Mouse (Mus musculus) liver, embryonic 15.5 days (tissue): ENCODE data around the gene Trmt1. TPM values are rescaled to one million over a fixed set of nuclear protein-coding genes. Genes with fewer than 3 reads are reported as not detected.

Source experiments
- ATAC-seq: fragments of 200-750 bp; cut with Nextera tagmentation; 2 replicates; pipeline ENCODE4 v1.8.0; 2017; ENCODE audit warnings: moderate number of reproducible peaks, mild to moderate bottlenecking, moderate library complexity; ENCODE audit not compliant: insufficient read depth
- H3K27ac ChIP-seq: fragments of 300-500 bp; sonication (generic); replicated peaks from 2 replicates; pipeline ENCODE4 v1.5.1; 2015; ENCODE audit warnings: mild to moderate bottlenecking, inconsistent platforms
- H3K27me3 ChIP-seq: fragments of 300-500 bp; sonication (generic); 2 replicates; pipeline ENCODE4 v1.6.1; 2015; ENCODE audit warnings: mild to moderate bottlenecking, inconsistent platforms
- H3K36me3 ChIP-seq: fragments of 300-500 bp; sonication (generic); replicated peaks from 2 replicates; pipeline ENCODE4 v1.6.1; 2015; ENCODE audit warnings: moderate library complexity, mild to moderate bottlenecking, inconsistent platforms
- H3K4me1 ChIP-seq: fragments of 300-500 bp; sonication (generic); replicated peaks from 2 replicates; pipeline ENCODE4 v1.6.1; 2015; ENCODE audit warnings: inconsistent platforms
- H3K4me2 ChIP-seq: fragments of 300-500 bp; sonication (generic); 2 replicates; pipeline ENCODE4 v1.6.1; 2015; ENCODE audit warnings: moderate library complexity, mild to moderate bottlenecking, inconsistent platforms
- H3K4me3 ChIP-seq: fragments of 300-500 bp; sonication (generic); replicated peaks from 2 replicates; pipeline ENCODE4 v1.5.1; 2015; ENCODE audit warnings: mild to moderate bottlenecking, inconsistent platforms
- H3K9ac ChIP-seq: fragments of 300-500 bp; sonication (generic); 2 replicates; pipeline ENCODE4 v1.6.1; 2015; ENCODE audit warnings: moderate library complexity, mild to moderate bottlenecking, inconsistent platforms
- H3K9me3 ChIP-seq: fragments of 300-500 bp; sonication (generic); replicated peaks from 2 replicates; pipeline ENCODE4 v1.6.1; 2016; ENCODE audit warnings: inconsistent platforms
- WGBS: fragments of 180-500 bp; shearing (Covaris S2); methylation state at CpG from one replicate; pipeline ENCODE4 v1.1.7; 2015; ENCODE audit warnings: mixed read lengths; ENCODE audit not compliant: insufficient replicate concordance; 5-methylcytosine and 5-hydroxymethylcytosine counted together
- polyA plus RNA-seq: library from polyadenylated mRNA; unstranded; fragments of >200 nt; fragmentation: Nextera tagmentation; extraction: Ambion mirVana; gene quantifications from 2 replicates; pipeline ENCODE4 v1.2.1, GENCODE M21; 2015

The Trmt1 gene
- polyA plus RNA-seq, 1 experiment from 2014 or later: 27.9 TPM

DNA sequence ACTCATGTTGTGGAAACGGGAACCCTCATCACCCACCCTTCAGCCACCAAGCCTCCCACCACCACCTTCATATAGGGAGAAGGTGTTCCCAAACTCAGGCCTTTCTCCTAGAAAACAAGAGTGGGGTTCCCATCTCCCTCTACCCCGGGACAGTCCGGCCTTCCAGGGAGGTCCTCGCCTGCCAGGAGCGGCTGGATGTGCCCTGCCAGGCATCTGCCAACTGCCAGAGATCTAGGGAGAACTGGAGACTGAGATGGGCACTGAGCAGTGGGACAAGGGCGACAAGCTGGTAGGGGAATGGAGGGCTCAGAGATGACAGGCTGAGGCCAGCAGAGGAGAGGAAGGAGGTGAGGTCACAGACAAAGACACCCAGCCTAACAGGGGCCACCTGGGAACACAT, 47.9 kb downstream of the Trmt1 start:
- Histone ChIP-seq H3K9me3 (no peaks in the 10 kb centered on the region), H3K4me3 (no peak overlapping the region), H3K27me3 (peaks cover 31% of the 10 kb centered on the region), H3K4me2 (no peak overlapping the region), H3K9ac (no peak overlapping the region), H3K36me3 (no peaks in the 10 kb centered on the region), H3K27ac (peak overlapping the region; percentile 34), H3K4me1 (peaks cover 88% of the 10 kb centered on the region)
- no peak for ATAC-seq
- WGBS: 80% methylated on average over 6 of the region's 6 CpGs

DNA sequence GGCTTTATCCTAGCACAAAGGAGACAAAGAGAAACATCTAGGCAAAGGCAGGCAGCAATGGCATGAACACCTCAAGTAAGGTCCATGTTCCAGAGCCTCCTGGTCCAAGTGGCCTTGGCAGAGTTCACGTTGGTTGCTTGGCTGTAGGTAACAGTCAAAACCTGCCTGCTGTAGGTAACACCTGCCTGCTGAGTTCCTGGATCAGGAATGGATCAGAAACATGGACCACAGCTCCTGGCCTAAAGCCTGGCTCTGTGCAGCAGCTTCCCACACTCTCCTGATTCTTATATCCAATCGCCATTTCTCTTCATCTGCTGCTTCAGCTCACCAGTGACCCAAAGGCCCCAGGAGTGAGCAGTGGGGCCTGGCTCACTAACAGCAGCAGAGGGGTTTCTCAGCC, 48.6 kb downstream of the Trmt1 start:
- ATAC-seq: no peak
- Histone ChIP-seq H3K4me1 (peaks cover 86% of the 10 kb centered on the region), H3K27me3 (peaks cover 36% of the 10 kb centered on the region), H3K4me3 (no peak overlapping the region), H3K4me2 (no peak overlapping the region), H3K27ac (peak overlapping the region; percentile 35), H3K9me3 (no peaks in the 10 kb centered on the region), H3K36me3 (no peaks in the 10 kb centered on the region), H3K9ac (0 out of 2 replicates have a peak overlapping the region, but pooled peaks have one; percentile 3)
- WGBS: 72% methylated on average over 2 of the region's 2 CpGs

DNA sequence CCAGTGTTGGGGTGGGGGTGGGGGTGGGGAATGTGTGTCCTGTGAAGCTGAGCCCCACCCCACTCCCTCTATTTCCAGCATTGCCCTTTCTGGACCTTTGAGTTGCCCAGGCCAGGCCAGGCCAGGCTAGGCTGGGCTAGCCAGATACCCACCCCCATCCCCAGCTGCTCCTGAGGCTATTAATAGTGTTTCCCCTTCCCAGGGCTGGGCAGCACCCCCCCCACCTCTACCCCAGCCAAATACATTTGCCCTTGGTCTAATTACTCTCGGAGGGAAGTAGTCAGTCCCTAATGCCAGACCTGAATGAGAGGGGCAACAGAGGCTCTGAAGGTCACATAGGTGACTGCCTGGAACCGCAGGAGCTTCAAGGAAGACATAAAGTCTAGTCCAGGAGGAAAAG, 49.5 kb downstream of the Trmt1 start:
- no peak overlapping the region for H3K27ac ChIP-seq

DNA sequence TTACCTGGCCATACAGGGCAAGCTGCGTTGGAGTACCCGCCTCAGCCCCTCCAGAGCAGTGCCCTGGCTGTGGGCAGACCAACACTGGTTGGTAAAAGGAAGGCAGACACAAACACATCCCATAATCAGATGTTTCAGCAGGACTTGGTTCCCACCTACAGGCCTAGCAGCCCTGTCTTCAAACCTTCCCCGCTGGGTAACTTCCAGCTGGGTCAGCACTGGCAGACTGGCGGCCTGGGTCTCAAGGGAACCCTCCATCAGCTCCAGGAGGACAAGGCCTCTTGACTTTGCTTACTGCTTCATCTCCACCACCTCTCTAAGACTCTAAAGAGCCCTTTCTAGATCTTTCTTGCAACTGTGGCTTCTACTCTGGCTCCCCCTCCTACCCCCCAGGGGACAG, 50.4 kb downstream of the Trmt1 start:
- H3K27ac ChIP-seq: peak overlapping the region; percentile 31; the same call in 1 of the 2 replicates
- H3K4me2 ChIP-seq: no peak overlapping the region
- H3K9me3 ChIP-seq: no peaks in the 10 kb centered on the region
- H3K27me3 ChIP-seq: peaks cover 53% of the 10 kb centered on the region
- WGBS: 91% methylated on average over 4 of the region's 4 CpGs
- H3K36me3 ChIP-seq: no peaks in the 10 kb centered on the region
- no peak overlapping the region for H3K9ac ChIP-seq
- no peak overlapping the region for H3K4me3 ChIP-seq
- peaks cover 78% of the 10 kb centered on the region for H3K4me1 ChIP-seq
- no peak for ATAC-seq

More for the DNA sequence above, 49.5 kb downstream of the Trmt1 start:
- WGBS: 61% methylated on average over 2 of the region's 2 CpGs
- H3K9ac ChIP-seq: no peak overlapping the region
- H3K36me3 ChIP-seq: no peaks in the 10 kb centered on the region
- H3K4me1 ChIP-seq: peaks cover 80% of the 10 kb centered on the region
- ATAC-seq: no peak
- H3K27me3 ChIP-seq: peaks cover 44% of the 10 kb centered on the region
- H3K4me3 ChIP-seq: no peak overlapping the region
- H3K9me3 ChIP-seq: no peaks in the 10 kb centered on the region
- H3K4me2 ChIP-seq: no peak overlapping the region

DNA sequence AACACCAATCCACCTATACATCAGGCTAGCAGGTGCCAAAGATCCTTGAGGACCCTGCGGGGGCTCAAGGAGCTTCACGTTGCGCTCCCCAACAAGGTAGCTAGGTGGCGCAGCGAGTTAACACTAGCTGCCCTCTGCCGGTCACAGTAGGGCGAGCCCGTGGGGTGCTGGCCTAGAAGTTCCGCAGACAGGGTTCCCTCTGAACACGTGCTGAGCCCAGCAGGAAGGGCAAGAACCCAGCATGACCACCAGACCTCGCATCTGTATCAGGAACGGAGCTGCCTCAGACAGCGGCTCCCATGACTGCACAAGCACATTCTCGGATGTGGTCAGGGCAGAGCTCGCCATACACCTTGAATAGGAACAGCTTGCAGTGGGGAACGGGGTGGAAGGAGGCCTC, 51.5 kb downstream of the Trmt1 start:
- WGBS: 2% methylated on average over 16 of the region's 16 CpGs
- peaks cover 64% of the 10 kb centered on the region for H3K27me3 ChIP-seq
- ATAC-seq: peak; percentile 74
- H3K9me3 ChIP-seq: no peaks in the 10 kb centered on the region
- H3K9ac ChIP-seq: peak overlapping the region; percentile 48; the same call in 1 of the 2 replicates
- peak overlapping the region; percentile 17; the same call in 1 of the 2 replicates for H3K4me3 ChIP-seq
- 0 out of 2 replicates have a peak overlapping the region, but pooled peaks have one; percentile 14 for H3K27ac ChIP-seq
- H3K4me2 ChIP-seq: peak overlapping the region; percentile 64
- H3K4me1 ChIP-seq: peaks cover 78% of the 10 kb centered on the region
- no peaks in the 10 kb centered on the region for H3K36me3 ChIP-seq

DNA sequence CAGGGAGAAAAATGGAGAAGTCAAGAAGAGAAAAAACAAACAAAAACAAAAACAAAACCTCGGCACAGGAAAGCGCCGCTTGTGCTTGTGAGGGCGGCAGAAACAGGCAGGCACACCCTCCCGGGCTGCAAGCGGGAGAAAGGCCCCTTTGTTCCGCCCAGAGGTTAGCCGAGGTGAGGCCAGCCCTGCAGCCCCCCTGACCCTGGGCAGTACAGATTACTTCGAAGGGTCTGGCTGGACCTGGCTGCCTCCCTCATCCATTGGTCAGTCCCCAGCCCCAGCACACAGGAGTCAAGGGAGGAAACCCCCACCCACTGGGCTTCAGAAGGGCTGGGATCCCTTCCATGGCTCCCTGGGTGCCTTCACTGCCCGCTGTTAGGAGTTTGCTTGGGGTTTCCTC, 52.2 kb downstream of the Trmt1 start:
- peaks cover 68% of the 10 kb centered on the region for H3K27me3 ChIP-seq
- no peaks in the 10 kb centered on the region for H3K9me3 ChIP-seq
- no peak overlapping the region; the same call in 1 of the 2 replicates for H3K9ac ChIP-seq
- ATAC-seq: no peak
- H3K4me3 ChIP-seq: no peak overlapping the region
- no peaks in the 10 kb centered on the region for H3K36me3 ChIP-seq
- H3K4me1 ChIP-seq: peaks cover 78% of the 10 kb centered on the region
- no peak overlapping the region for H3K27ac ChIP-seq
- WGBS: 24% methylated on average over 10 of the region's 10 CpGs
- peak overlapping the region; percentile 64 for H3K4me2 ChIP-seq

DNA sequence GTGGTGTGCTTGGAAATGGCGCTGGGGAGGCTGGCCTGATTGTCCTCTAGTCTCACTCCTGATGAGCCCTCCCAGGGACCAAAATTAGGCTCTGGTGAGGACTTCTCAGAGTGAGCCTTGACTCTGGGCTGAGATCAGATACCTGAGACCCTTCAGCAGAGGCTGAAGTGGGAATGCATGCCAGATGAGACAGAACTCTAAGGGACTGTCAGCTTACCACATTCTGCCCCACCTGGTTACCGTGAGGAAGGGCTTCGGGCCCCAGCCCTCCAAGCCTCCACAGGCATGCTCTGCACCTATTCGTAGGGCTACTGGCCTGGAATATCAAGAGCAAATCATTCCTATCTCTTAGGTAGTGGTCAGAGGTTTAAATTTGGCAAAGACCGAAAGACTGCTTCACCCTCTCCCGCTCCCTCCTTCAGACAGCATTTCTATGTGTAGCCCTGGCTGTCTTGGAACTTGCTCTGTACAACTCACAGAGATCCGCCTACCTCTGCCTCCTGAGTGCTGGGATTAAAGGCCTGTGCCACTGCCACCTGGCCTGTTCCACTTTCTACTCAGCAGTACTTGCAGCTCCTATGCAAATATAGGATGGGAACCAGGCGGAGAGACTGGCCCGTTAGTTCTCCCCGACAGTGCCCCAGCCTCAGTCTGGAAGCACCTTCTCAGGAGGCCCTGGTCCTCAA, 52.8 kb downstream of the Trmt1 start:
- no peak overlapping the region for H3K27ac ChIP-seq
- no peak overlapping the region for H3K9ac ChIP-seq
- H3K27me3 ChIP-seq: peaks cover 68% of the 10 kb centered on the region
- no peaks in the 10 kb centered on the region for H3K9me3 ChIP-seq
- H3K4me1 ChIP-seq: peaks cover 78% of the 10 kb centered on the region
- H3K4me2 ChIP-seq: peak overlapping the region; percentile 64; the same call in 1 of the 2 replicates
- no peak overlapping the region for H3K4me3 ChIP-seq
- no peak for ATAC-seq
- H3K36me3 ChIP-seq: no peaks in the 10 kb centered on the region
- WGBS: 72% methylated on average over 10 of the region's 10 CpGs

DNA sequence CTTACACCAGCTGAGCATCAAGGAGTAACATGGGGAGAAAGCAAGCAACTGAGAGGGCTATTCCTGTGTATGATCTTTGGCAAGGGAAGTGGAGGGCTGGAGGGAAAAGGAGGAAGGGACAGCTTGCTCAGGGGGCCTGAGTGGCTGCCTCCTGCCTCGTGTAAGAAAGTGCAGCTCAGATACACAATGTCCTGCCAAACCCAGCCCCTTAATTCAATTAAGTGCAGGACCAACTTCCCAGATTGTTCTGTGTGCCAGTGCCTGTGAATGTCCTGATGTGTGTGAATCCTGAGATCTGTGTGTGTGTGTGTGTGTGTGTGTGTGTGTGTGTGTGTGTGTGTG, 53.3 kb downstream of the Trmt1 start:
- H3K9ac ChIP-seq: no peak overlapping the region
- no peak overlapping the region for H3K27ac ChIP-seq

DNA sequence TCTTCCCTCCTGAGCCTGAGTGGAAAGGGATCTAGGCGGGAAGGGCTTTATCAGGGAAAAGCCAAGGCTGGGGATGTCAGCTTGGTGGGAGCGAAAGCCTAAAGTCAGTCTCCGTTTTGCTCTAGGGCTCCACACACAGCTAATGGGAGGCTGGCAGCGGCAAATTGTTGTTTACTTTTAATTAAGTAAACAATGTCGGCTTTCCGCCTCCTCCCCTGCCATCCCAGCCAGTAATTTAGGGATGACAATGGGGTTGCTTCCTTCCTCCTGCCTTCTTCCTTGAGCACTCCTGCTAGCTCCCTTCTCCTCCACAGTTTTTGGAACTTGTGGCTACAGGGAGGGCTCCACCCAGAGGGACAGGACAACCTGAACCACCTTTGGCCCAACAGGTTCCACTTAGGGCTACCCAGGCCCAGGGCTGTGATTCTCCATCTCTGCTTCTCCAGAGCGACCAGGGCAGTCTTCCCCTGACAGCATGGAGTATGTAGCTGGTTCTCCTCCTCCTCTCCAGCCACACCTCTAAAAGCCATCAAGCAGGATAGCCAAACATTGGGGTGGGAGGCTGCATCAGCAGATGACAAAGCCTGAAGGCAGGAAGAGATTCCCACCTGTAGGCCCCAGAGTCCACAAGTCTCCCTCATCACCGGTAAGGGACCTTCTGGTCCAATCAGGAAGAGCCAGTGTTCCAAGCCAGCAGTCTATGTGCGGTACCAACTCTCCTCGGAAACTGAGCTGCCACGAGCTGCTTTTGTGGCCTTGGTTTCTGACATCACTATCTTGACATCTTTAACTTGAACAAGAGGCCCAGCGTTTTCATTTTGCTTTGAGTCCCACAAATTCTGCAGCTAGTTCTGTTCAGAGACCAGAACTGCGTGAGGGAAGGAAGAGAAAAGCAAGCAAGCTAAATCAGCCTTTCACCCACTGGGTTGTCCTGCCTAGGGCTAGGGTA, 55.1 kb downstream of the Trmt1 start:
- ATAC-seq: no peak
- H3K9me3 ChIP-seq: no peaks in the 10 kb centered on the region
- peaks cover 83% of the 10 kb centered on the region for H3K4me1 ChIP-seq
- peaks cover 71% of the 10 kb centered on the region for H3K27me3 ChIP-seq
- H3K4me2 ChIP-seq: no peak overlapping the region
- H3K9ac ChIP-seq: no peak overlapping the region
- no peak overlapping the region for H3K27ac ChIP-seq
- H3K4me3 ChIP-seq: no peak overlapping the region
- 55% methylated on average over 13 of the region's 13 CpGs for WGBS
- no peaks in the 10 kb centered on the region for H3K36me3 ChIP-seq

More for the DNA sequence above, 53.3 kb downstream of the Trmt1 start:
- Histone ChIP-seq H3K4me3 (no peak overlapping the region), H3K36me3 (no peaks in the 10 kb centered on the region), H3K4me1 (peaks cover 78% of the 10 kb centered on the region), H3K4me2 (no peak overlapping the region), H3K27me3 (peaks cover 69% of the 10 kb centered on the region), H3K9me3 (no peaks in the 10 kb centered on the region)
- ATAC-seq: no peak
- 24% methylated on average over 1 of the region's 1 CpGs for WGBS

DNA sequence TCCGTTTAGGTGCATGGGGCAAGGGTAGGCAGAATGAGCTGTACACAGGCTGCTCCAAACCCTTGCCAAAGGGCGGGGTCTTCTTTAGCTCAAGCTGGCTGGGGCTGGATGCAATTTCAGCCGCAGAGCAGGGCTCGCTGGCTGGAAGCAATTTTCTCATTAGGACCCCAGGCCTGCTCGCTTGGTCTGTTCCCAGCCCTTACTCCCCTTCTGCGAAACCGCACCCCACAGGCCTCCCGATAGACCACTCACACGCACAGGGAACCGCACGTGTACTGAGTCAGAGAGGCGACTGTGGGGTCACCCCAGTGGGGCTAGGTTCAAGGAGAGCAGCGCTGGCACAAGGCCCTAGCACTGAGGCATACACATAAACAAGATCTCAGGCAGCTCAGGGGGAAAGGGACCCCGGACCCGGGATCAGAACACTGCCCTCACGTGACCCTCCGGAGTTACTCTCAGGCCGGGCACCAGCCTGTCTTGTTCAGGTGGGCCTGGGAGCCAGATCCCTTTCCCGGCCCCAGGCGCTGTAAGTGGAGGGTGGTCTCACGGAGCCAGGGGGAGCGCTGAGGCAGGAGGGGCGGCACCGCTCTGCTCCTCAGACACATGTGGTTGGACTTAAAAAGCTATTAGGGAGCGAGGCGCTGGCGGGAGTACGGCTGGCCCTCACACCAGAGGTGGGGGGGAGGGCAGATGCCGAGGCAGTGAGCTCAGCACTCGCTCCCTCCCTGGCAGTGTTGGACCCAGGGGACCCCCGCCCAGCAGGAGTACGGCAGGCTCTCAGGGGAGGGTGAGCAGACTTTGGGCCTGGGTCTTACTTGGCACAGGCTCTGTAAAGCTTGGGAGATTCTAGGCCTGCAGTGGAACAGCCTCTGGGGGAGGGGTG, 56.3 kb downstream of the Trmt1 start:
- Histone ChIP-seq H3K9ac (no peak overlapping the region), H3K36me3 (no peaks in the 10 kb centered on the region), H3K4me3 (no peak overlapping the region), H3K27ac (no peak overlapping the region), H3K4me1 (peaks cover 81% of the 10 kb centered on the region), H3K27me3 (peaks cover 68% of the 10 kb centered on the region), H3K9me3 (no peaks in the 10 kb centered on the region), H3K4me2 (peak overlapping the region; percentile 25; the same call in 1 of the 2 replicates)
- WGBS: 56% methylated on average over 32 of the region's 32 CpGs
- ATAC-seq: no peak
